Mouse (Mus musculus) small intestine, adult 2 months (tissue): ENCODE data around the gene Grxcr1.

Experiments
- CTCF ChIP-seq: fragments of 200-500 bp; IDR thresholded peaks from 2 replicates; pipeline ENCODE4 v1.5.1; 2012; ENCODE audit warnings: low read depth, mild to moderate bottlenecking, control low read depth, inconsistent platforms, low read length, moderate library complexity, mixed read lengths; ENCODE audit not compliant: insufficient replicate concordance, insufficient read length; ENCODE audit errors: extremely low read depth
- POLR2A ChIP-seq: fragments of 200-500 bp; IDR thresholded peaks from 2 replicates; pipeline ENCODE4 v1.6.1; 2012; ENCODE audit warnings: low read depth, mild to moderate bottlenecking, control low read depth, inconsistent platforms, low read length, moderate library complexity

- TF ChIP-seq CTCF (no peak), POLR2A (no peak)
Observed at GRCm38 (mm10) chr5:68068694-68069093, 37.1 kb downstream of the Grxcr1 start.
